In the genomic region with DNA sequence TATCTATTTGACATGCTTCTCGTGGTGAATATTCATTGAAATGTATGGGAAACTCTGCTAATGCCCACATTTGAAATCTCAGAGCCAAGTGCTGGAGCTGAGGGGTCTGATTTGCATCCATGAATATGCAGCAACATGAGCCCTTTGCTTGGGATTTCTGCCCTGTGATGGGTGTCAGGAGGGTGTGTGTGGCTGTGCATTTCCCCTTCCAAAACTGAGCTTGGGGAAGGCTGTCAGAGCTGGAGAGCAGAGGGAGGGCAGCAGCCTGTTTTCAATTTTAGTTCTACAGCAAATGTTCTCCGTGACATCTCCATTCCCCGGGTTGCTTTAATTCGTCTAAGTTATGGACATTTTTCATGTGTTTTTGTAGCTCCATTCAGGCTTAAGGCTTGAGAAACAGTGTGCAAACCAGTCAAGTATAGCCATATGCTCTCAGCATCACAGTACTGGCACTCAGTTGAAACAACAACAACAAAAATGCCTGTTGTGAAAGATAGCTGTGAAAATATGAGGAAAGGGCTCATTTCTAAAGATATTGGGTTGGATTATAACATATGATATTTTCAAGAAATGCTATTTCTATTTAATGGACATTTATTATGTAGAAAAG, we compare ENCODE assay signal across 14 mouse cellular contexts.
"Had no signal": no experiment of that assay in that cellular context is flagged by ENCODE, and none has a peak within 500 bp of the region (broad histone marks: within the 10 kb centered on the region; RNA-seq: fewer than 3 reads in every experiment).

No protein-coding gene starts in this region.

- ATAC-seq: liver, embryonic 12.5 days had no signal

- H3K4me1 ChIP-seq: liver, embryonic 12.5 days; neural tube, embryonic 15.5 days had no signal

- H3K9me3 ChIP-seq: kidney, embryonic 15.5 days; limb, embryonic 15.5 days; liver, embryonic 12.5 days; neural tube, embryonic 15.5 days had no signal

- DNase-seq: kidney, adult 2 months; kidney, postnatal 14 days; left cerebral cortex, postnatal 4 days; lung, embryonic 14.5 days; lung, postnatal 10 days; lung, postnatal 4 days; right cerebral cortex, adult 18-20 months; right cerebral cortex, postnatal 25 days had no signal

- H3K27ac ChIP-seq: kidney, embryonic 15.5 days; limb, embryonic 15.5 days; liver, embryonic 12.5 days; neural tube, embryonic 15.5 days; stomach, postnatal 0 days had no signal

- H3K9ac ChIP-seq: kidney, embryonic 15.5 days; limb, embryonic 15.5 days; liver, embryonic 12.5 days; lung, embryonic 14.5 days; neural tube, embryonic 15.5 days had no signal

- H3K36me3 ChIP-seq: kidney, embryonic 15.5 days; limb, embryonic 15.5 days; liver, embryonic 12.5 days; neural tube, embryonic 15.5 days had no signal

- H3K27me3 ChIP-seq: kidney, embryonic 15.5 days; limb, embryonic 15.5 days; liver, embryonic 12.5 days; neural tube, embryonic 15.5 days had no signal

- H3K4me3 ChIP-seq: kidney, embryonic 15.5 days; limb, embryonic 15.5 days; liver, embryonic 12.5 days; myocyte; neural tube, embryonic 15.5 days had no signal

- H3K4me2 ChIP-seq: kidney, embryonic 15.5 days; limb, embryonic 15.5 days; liver, embryonic 12.5 days; lung, embryonic 14.5 days; neural tube, embryonic 15.5 days had no signal
